Mouse (Mus musculus) intestine, embryonic 14.5 days (tissue): ENCODE measurements at regions not wholly inside any gene's neighbourhood (a gene's known extent, or its start where the extent isn't known, plus 50 kb on each side); places are given as distances from the start of the nearest gene placed in this dataset.

Experiments
- ATAC-seq: fragments of 200-750 bp; cut with Nextera tagmentation; replicated peaks from 2 replicates; pipeline ENCODE4 v1.8.0; 2017; ENCODE audit warnings: low read depth, moderate number of reproducible peaks, moderate TSS enrichment, moderate library complexity; ENCODE audit not compliant: low FRiP score, low TSS enrichment
- DNase-seq: peaks from one replicate; pipeline ENCODE4 v3.0.0-alpha.2; 2018; ENCODE audit warnings: low spot score
- H3K27ac ChIP-seq: fragments of 300-500 bp; sonication (generic); 2 replicates; pipeline ENCODE4 v1.5.1; 2014; ENCODE audit warnings: low read depth, mild to moderate bottlenecking, control low read depth
- H3K27me3 ChIP-seq: fragments of 300-500 bp; sonication (generic); replicated peaks from 2 replicates; pipeline ENCODE4 v1.6.1; 2014; ENCODE audit warnings: low read length, control low read depth; ENCODE audit not compliant: control insufficient read depth, insufficient read depth
- H3K36me3 ChIP-seq: fragments of 300-500 bp; sonication (generic); 2 replicates; pipeline ENCODE4 v1.6.1; 2014; ENCODE audit warnings: low read length, control low read depth; ENCODE audit not compliant: control insufficient read depth, insufficient read depth
- H3K4me1 ChIP-seq: fragments of 300-500 bp; sonication (generic); replicated peaks from 2 replicates; pipeline ENCODE4 v1.6.1; 2014; ENCODE audit warnings: low read length, control low read depth, mixed read lengths; ENCODE audit not compliant: control insufficient read depth, insufficient read depth
- H3K4me2 ChIP-seq: fragments of 300-500 bp; sonication (generic); 2 replicates; pipeline ENCODE4 v1.6.1; 2014; ENCODE audit warnings: low read length
- H3K4me3 ChIP-seq: fragments of 300-500 bp; sonication (generic); 2 replicates; pipeline ENCODE4 v1.5.1; 2014; ENCODE audit warnings: low read depth, low read length, control low read depth, mixed read lengths
- H3K9ac ChIP-seq: fragments of 300-500 bp; sonication (generic); 2 replicates; pipeline ENCODE4 v1.6.1; 2014; ENCODE audit warnings: mild to moderate bottlenecking, low read length
- H3K9me3 ChIP-seq: fragments of 300-500 bp; sonication (generic); 2 replicates; pipeline ENCODE4 v1.6.1; 2016; ENCODE audit warnings: low read length, control low read depth; ENCODE audit not compliant: control insufficient read depth
- WGBS: fragments of 180-500 bp; shearing (Covaris S2); extraction: QIAGEN DNeasy Blood & Tissue Kit; methylation state at CpG from one replicate; pipeline ENCODE4 v1.1.7; 2014; 5-methylcytosine and 5-hydroxymethylcytosine counted together

DNA sequence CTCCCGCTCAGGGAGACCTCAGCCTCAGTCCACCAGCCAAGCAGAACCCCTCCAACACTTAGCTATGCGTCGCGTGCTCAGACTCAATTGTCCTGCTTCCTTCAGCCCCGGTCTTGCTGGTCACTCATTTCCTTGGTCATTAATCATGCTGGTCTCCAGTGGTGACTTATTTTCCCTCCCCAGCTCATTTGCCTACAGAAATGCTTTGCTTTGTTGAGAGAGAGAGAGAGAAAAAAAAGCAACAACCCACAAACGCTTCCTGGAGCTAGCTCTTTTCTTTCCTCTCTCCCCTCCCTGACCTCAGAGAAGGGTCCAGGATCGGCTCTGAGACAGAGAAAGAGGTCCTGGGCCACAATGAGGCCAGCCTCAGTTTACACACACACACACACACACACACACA, 102.5 kb upstream of the Unc5b start:
- Histone ChIP-seq H3K27me3 (no peaks in the 10 kb centered on the region), H3K4me1 (0 out of 2 replicates have a peak, but pooled peaks cover 4% of the 10 kb centered on the region), H3K9ac (no peak overlapping the region), H3K4me3 (no peak overlapping the region), H3K27ac (no peak overlapping the region), H3K36me3 (no peaks in the 10 kb centered on the region), H3K9me3 (no peaks in the 10 kb centered on the region), H3K4me2 (no peak overlapping the region)
- DNase-seq: no peak
- no peak for ATAC-seq
- 37% methylated on average over 7 of the region's 7 CpGs for WGBS

DNA sequence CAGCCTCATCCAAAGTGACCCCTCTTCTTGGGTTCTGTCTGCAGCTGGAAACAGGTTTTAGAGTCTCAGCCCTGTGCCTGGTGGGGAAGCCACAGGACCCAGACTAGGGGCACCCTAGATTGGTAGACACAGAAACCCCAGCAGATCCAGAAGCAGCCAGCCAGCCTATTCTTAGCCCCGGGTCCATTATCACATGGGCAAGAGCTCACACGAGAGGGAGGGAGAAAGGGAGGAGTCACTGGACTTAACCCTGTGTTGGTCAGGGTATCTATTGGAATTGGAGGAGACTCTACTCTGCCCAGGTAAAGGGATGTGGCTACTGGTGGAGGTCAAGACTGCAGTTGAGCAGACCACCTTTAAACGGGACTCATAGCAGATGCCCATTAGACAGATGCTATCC, 101.5 kb upstream of the Unc5b start:
- no peaks in the 10 kb centered on the region for H3K9me3 ChIP-seq
- WGBS: 28% methylated on average over 3 of the region's 3 CpGs
- H3K27ac ChIP-seq: no peak overlapping the region
- no peaks in the 10 kb centered on the region for H3K27me3 ChIP-seq
- H3K9ac ChIP-seq: no peak overlapping the region
- ATAC-seq (no peak), DNase-seq (no peak)
- H3K4me3 ChIP-seq: no peak overlapping the region
- H3K4me1 ChIP-seq: 0 out of 2 replicates have a peak, but pooled peaks cover 4% of the 10 kb centered on the region
- no peaks in the 10 kb centered on the region for H3K36me3 ChIP-seq
- no peak overlapping the region for H3K4me2 ChIP-seq

DNA sequence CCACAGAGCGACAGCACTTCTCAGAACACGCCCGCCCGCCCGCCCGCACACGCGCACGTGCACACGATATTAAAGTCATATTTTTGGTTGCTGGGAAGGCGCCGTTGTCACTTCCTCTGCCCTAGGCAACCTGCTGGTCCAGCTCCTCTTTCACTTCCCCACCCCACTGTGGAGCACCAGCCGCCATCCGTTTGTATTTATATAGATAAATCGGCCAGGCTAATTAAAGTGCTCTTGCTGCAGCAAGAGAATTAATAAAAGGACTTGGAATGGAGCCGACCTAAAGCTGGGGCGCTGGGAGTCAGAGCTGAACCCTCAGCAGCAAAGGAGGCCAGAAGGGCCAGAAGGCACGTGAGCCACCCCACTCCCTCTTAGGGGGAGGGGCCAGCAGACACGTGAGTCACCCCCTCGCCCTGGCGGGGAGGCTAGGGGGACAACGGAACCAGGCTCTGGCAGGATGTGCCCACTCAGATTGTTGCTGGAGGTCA, 100.6 kb upstream of the Unc5b start:
- DNase-seq (no peak), ATAC-seq (no peak)
- Histone ChIP-seq H3K27ac (no peak overlapping the region), H3K4me2 (no peak overlapping the region), H3K36me3 (no peaks in the 10 kb centered on the region), H3K4me1 (0 out of 2 replicates have a peak, but pooled peaks cover 4% of the 10 kb centered on the region), H3K9me3 (no peaks in the 10 kb centered on the region), H3K27me3 (no peaks in the 10 kb centered on the region), H3K4me3 (no peak overlapping the region), H3K9ac (no peak overlapping the region)
- WGBS: 53% methylated on average over 22 of the region's 22 CpGs

DNA sequence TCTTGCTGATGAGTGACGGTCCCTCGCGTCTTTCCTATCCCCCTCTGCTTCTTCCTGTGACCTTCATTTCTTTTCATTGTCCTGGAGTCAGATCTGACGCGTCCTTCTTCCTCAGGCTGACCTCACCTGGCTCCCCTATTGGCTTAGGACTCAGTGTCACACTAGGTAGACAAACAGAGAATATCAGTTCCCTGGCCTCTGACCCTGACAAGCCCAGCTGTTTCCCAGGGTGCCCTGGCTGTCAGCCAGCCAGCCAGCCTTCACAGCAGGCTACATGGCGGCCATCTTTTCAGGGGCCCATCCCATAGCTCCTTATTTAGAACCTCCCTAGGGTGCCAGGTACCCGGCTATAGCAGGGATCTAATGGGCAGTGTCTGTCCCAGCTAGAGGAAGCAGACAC, 97.3 kb upstream of the Unc5b start:
- Histone ChIP-seq H3K4me3 (no peak overlapping the region), H3K9ac (no peak overlapping the region), H3K4me2 (no peak overlapping the region), H3K9me3 (no peaks in the 10 kb centered on the region), H3K4me1 (no peaks in the 10 kb centered on the region), H3K27ac (no peak overlapping the region), H3K27me3 (no peaks in the 10 kb centered on the region), H3K36me3 (no peaks in the 10 kb centered on the region)
- 72% methylated on average over 7 of the region's 7 CpGs for WGBS
- ATAC-seq: no peak
- no peak for DNase-seq

DNA sequence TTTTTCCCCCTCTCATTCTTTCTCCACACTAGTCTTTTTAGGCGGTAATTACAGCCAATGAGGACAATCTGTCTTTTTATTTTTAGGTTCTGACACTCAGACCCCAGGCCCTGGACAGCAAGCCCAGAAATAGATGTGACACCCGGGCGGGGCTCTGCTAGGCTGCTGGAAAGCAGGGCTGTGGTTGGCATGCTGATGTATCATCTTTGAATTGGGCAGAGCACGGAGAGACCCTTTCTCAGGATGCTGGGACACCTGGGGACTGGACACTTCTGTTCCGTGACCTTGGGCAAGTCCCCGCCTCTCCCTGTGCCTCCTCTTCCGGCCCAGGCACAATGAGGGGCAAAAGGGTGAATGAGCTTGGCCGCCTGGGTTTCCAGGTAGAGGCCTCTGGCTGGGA, 96.8 kb upstream of the Unc5b start:
- Histone ChIP-seq H3K9me3 (no peaks in the 10 kb centered on the region), H3K4me2 (no peak overlapping the region), H3K9ac (no peak overlapping the region), H3K27ac (no peak overlapping the region), H3K36me3 (no peaks in the 10 kb centered on the region), H3K4me1 (no peaks in the 10 kb centered on the region), H3K4me3 (no peak overlapping the region), H3K27me3 (no peaks in the 10 kb centered on the region)
- ATAC-seq: no peak
- WGBS: 64% methylated on average over 8 of the region's 8 CpGs
- DNase-seq: no peak

DNA sequence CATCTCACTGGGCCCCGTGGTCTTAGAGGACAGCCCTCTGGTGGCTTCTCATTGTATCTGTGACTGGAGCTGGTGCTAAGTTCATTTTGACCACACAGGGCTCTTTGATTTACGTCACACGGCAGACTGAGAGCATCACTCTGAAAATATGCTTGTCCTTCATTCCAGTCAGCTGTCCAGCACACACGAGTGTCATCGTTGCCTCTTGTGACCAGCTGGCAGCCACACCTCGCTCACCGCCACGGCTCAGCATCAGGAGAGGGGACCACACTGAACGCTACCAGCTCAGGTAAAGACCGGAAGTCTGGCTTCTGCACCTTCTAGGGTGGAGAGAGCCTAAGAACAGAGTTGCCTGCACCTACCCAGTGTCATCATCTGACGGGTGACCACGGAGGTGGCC, 95.3 kb upstream of the Unc5b start:
- no peaks in the 10 kb centered on the region for H3K4me1 ChIP-seq
- H3K36me3 ChIP-seq: no peaks in the 10 kb centered on the region
- 81% methylated on average over 12 of the region's 12 CpGs for WGBS
- no peak overlapping the region for H3K4me3 ChIP-seq
- H3K27ac ChIP-seq: no peak overlapping the region
- H3K9ac ChIP-seq: no peak overlapping the region
- H3K4me2 ChIP-seq: no peak overlapping the region
- no peaks in the 10 kb centered on the region for H3K27me3 ChIP-seq
- H3K9me3 ChIP-seq: no peaks in the 10 kb centered on the region
- no peak for DNase-seq
- ATAC-seq: no peak

DNA sequence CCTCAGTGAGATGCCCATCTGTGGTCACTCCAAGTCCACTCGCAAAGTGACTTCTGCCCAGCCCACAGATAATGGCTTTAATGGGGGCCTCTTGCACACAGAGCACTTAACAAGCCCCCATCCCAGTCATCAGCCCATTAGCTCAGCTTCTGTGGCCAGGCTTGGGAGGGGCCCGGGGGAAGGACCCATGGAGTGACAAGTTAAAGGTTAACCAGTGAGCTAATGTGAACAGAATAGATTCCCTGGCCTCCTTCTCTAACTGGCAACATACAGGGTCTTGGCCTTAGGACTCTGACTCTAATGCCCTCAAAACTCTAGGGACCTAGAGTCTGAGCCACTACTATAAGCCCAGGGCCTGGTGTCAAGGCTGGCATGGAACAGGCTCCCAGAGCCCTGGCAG, 94.3 kb upstream of the Unc5b start:
- H3K4me3 ChIP-seq: no peak overlapping the region
- ATAC-seq (no peak), DNase-seq (no peak)
- H3K4me1 ChIP-seq: no peaks in the 10 kb centered on the region
- no peaks in the 10 kb centered on the region for H3K9me3 ChIP-seq
- whole genome bisulfite sequencing: 64% methylated on average over 2 of the region's 2 CpGs
- H3K27ac ChIP-seq: no peak overlapping the region
- H3K27me3 ChIP-seq: no peaks in the 10 kb centered on the region
- H3K4me2 ChIP-seq: no peak overlapping the region
- no peak overlapping the region for H3K9ac ChIP-seq
- H3K36me3 ChIP-seq: no peaks in the 10 kb centered on the region

DNA sequence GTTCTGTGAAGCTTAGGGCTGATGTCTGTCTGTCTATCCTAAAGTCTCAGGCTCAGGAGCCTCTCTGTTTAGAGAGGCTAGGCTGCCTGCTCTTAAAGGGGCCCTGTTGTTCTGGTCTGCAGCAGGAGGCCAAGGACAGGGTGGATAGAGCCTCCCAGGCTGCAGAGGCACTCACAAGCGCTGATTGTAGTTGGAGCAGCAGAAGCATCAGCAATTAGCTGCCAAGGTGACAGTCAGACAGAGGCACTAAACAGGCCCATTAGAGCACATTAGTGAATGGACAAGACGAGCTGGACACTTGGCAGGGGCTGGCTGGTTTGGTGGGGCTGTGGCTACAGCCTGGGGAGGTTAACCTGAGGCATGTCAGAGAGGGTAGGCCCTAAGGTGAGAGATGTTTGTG, 93.8 kb upstream of the Unc5b start:
- Histone ChIP-seq H3K4me3 (no peak overlapping the region), H3K9ac (no peak overlapping the region), H3K4me2 (no peak overlapping the region), H3K27me3 (no peaks in the 10 kb centered on the region), H3K4me1 (no peaks in the 10 kb centered on the region), H3K27ac (no peak overlapping the region), H3K36me3 (no peaks in the 10 kb centered on the region), H3K9me3 (no peaks in the 10 kb centered on the region)
- WGBS: 44% methylated on average over 2 of the region's 2 CpGs
- no peak for DNase-seq
- ATAC-seq: no peak

DNA sequence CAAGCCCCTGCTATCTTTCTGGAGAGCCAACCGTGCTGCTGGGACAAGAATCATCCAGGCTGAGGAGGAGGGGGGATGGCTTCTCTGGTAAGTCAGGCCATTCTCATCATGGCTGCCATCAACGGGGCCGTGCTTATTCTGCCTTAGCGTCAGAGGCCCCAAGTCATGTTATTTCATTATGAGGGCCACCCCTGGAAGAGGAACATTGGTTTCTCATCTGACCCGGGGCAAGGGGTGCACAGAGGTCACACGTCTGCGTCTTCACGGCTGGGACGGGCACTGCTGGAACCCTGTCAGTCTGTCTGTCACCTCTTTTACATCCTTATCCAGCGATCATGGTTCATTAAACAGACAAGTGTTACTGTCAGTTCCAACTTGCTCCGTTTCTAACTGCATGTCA, 92.4 kb upstream of the Unc5b start:
- ATAC-seq (no peak), DNase-seq (no peak)
- H3K27me3 ChIP-seq: no peaks in the 10 kb centered on the region
- H3K27ac ChIP-seq: no peak overlapping the region
- no peak overlapping the region for H3K4me3 ChIP-seq
- H3K36me3 ChIP-seq: no peaks in the 10 kb centered on the region
- no peaks in the 10 kb centered on the region for H3K4me1 ChIP-seq
- H3K9ac ChIP-seq: no peak overlapping the region
- no peak overlapping the region for H3K4me2 ChIP-seq
- WGBS: 76% methylated on average over 11 of the region's 11 CpGs
- H3K9me3 ChIP-seq: no peaks in the 10 kb centered on the region
